Mouse (Mus musculus): Measurements from ENCODE around the gene Ppox. TPM values are rescaled to one million over a fixed set of nuclear protein-coding genes. Genes with fewer than 3 reads are reported as not detected.

Ppox gene
- total RNA-seq, 2 experiments from 2014 or later: 13.1 to 13.6 TPM

DNA sequence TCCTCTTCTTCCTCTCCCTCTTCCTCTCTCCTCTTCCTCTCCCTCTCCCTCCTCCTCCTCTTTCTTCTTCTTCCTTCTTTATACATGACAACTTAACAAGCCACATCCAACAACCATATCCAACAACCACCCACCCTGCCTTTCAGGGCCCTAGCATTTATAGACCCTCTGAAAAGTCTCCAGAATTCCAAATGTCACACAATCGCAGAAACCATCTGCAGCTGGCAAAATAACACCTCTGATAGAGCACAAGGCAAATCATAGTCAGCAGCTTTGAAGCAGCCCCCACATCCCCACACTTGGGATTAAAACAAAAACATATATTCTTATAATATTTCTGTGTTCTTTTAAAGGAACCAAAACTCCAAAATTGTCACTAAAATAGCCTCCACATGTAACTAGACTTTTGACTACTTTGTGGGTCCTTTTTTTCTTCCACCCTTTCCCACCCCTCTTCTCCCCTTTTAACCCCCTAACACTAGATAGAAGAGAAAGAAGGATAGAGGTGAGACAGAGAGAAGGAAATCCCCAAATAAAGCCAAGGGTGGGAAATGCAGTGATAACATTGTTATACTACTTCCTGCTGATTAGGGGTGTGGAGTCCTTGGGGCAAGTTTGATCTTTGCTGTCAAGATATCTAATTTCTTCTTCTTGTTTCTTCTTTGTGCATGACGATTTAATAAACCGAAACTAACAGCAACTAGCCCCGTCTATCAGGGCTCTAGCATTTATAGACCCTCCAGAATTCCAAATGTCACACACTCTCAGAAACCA lies 14.8 kb downstream of the Ppox start:
- no peak for DNase-seq

- DNase-seq: no peak
Observed at GRCm38 (mm10) chr1:171263666-171264461, 17.1 kb downstream of the Ppox start.

- DNase-seq: peak; percentile 59 to 70
Observed at GRCm38 (mm10) chr1:171263185-171263611, 17.8 kb downstream of the Ppox start.

DNA sequence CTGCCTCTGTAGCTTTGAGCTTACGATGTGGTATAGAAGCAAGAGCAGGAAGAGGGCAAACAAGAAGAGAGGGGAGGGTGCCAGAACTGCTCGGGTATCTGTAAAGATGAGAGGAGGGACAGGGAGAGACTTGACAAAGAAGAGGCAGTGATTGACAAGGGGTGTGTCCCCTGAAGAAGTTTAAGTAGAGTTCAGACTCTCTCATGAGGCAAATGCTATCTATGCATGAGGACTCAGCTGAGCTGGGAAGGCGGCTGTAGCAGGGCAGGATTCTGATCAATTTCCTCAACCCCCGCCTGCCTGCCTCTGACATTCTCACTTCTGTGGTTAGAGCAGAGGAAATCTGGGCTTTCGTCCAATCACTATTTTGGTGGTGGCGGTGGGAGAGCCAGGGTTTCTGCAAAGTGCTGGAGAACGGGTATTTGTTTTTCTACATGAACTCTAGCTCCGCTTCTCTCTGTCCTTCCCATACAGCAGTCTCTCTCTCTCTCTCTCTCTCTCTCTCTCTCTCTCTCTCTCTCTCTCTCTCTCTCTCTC lies 18.3 kb downstream of the Ppox start:
- peak; percentile 88 to 91 for DNase-seq

- DNase-seq: no peak
Observed at GRCm38 (mm10) chr1:171260316-171260715, 20.7 kb downstream of the Ppox start.

GRCm38 (mm10) chr1:171258921-171259320 lies 22.1 kb downstream of the Ppox start:
- DNase-seq: no peak

DNA sequence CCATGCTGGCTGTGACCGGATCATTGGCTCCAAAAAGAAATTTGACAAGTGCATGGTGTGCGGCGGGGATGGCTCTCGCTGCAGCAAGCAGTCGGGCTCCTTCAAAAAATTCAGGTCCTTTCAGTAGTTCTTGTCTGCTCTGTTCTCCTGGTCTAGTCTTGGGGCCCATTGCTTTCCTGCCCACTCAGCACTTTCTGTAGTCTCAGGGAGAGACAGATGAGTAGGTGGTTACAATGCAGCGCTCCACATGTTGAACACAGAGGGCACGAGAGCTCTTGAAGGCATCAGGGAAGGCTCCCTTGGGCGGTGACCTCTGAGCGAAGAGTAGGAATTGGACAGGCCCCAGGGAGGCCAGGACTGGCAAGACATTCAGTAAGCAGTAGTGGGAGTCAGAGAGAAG lies 23.2 kb downstream of the Ppox start:
- DNase-seq: no peak

- DNase-seq: peak; percentile 70 to 83
Observed at GRCm38 (mm10) chr1:171256937-171257548, 23.9 kb downstream of the Ppox start.

- DNase-seq: no peak
Observed at GRCm38 (mm10) chr1:171256095-171256818, 24.7 kb downstream of the Ppox start.

DNA sequence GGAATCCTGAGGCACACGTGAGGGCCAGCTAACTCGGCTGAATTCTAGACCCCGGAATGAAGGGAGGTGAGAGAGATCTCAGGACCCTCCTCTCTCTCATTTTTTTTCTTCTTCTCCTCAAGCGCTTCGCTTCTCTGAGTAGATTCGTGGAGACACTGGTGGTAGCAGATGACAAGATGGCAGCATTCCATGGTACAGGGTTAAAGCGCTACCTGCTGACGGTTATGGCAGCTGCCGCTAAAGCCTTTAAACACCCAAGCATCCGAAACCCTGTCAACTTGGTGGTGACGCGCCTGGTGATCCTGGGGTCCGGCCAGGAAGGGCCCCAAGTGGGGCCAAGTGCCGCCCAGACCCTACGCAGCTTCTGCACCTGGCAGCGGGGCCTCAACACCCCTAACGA lies 28.6 kb downstream of the Ppox start:
- no peak for DNase-seq

DNA sequence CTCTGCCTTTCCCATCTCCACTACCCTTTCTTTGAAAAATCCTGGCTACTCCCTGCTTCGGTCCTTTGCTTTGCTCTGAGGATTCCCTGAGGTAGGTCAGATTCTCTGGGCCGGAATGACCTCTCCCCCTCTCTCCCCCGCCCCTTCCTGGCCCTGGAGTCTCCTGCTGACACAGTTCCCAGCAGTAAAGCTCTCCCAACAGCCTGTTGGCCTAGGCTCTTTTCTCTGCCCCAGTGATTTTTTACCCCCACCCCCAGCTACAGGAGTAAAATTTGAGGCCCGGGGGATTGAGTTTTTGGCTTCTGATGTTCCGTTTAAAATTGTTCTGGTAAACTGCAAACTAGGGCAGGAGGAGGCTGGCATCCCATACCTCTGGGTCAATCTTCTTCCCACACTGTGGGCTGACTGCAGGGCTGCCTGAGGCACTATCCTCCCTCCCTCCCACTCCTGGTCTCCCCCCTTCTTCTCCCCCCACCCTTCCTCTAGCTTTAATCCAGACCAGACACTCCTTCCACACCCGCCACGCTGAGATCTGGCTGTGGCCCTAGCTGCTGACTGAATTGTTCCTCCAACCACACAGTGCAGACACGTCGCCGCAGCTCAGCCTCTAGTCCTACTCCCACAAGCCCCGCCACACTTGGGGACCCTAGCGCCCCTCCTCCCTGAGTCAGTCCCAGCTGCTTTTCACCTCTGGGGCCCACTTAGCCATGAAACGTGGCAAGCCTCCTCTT lies 29.2 kb downstream of the Ppox start:
- DNase-seq: peak; percentile 66 to 73

DNA sequence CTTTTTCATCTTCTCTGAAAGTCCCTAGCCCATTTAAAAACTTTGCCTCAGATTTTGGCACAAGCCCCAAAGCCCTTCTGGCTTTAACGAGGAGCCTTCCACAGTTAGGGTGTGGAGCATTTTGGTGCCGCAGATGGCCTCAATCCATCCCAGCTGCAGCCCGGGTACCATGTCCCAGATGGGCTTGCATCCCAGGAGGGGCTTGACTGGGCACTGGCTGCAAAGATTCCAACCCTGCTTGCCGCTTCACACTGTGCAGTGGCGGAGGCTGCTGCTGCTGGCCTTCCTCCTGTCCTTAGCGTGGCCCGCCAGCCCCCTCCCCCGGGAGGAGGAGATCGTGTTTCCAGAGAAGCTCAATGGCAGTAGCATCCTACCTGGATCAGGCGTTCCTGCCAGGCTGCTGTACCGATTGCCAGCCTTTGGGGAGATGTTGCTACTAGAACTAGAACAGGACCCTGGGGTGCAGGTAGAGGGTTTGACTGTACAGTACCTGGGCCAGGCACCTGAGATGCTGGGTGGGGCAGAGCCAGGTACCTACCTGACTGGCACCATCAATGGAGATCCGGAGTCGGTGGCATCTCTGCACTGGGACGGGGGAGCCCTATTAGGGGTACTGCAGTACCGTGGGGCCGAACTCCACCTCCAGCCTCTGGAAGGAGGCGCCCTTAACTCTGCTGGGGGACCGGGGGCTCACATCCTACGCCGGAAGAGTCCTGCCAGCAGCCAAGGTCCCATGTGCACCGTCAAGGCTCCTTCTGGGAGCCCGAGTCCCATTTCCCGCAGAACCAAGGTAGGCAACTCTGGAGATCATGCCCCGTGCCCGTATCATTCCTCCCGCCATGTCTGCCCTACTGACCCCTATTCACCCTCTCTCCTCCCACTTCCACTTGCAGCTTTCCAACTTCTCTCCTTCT lies 30.0 kb downstream of the Ppox start, which contains the start of gene Ndufs2:
TSS of gene Ndufs2 (minus strand) at position 709 of the 914 bp plus-strand sequence.
- peak in 1 of 2 experiments; percentile 30 for DNase-seq

DNA sequence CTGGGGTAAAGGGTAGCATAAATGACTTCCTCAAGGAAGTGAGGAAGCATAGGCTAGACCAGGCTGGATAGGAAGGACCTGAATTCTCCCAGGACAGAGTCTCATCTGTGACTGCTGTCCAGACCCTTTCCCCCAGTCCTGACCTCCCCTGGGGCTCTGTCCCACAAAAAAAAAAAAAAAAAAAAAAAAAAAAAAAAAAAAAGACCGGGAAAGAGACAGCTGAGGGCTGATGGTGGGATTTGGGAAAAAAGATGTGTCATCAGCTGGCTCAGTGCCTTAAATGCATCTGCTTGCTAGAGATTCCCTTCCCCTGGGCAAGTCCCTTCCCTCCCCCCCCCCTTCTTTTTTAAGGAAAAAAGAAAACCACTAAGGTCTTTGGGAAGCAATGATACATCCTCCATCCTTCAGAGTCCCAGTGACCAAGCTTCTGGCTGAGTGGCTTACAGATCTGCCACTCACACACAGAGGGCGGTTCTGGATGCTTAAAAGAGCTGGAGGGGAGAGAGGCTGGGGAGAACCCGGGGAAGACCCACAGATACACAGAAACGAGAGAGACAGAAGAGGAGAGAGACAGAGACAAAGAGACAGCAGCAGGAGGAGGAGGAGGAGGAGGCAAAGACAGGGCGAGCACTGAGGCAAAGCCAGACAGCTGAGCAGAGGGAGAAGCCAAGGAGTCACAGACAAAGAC lies 30.9 kb downstream of the Ppox start, which contains the start of gene Adamts4:
TSS of gene Adamts4 (plus strand) at position 509 of the 688 bp plus-strand sequence.
- peak; percentile 77 to 78 for DNase-seq

- DNase-seq: peak in 1 of 2 experiments; percentile 64
Observed at GRCm38 (mm10) chr1:171248386-171249226, 32.4 kb downstream of the Ppox start.

DNA sequence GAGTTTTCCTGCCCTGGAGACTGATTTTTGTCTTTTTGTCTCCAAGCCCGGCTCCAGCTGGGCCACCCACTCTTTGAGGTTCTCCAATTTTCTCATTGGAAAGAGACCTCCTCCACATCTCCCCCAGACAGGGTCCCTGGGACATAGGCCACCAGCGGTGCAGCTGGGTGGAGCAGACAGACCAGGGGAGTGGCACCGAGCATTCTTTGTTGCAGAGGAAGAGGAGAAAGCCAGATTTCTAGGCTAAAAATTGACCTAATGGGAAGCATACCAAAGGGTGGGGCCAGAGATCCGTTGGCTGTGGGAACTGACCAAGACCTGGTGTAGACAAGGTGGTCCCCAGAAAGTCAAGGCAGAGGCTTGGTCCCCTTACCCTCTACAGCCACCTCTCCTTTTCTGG lies 33.1 kb downstream of the Ppox start:
- peak; percentile 66 to 70 for DNase-seq

DNA sequence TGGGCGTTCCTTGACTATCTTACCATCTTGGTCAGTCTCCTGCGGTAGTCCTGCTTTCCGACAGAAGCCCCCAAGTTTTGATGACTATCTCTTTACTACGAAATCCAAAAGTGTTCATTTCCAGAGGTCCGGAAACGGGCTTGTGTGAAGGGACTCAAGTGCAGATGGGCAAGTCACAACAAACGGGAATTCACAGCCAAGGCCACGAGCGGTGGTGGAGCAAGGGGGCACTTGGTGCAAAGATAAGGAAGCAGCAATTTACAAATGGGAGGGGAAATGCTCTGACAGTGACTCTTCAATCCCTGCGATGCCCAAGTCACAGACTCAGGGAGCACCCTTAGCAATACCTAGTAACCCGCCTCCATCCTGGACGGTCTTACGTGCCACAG lies 33.5 kb downstream of the Ppox start:
- DNase-seq: no peak

DNA sequence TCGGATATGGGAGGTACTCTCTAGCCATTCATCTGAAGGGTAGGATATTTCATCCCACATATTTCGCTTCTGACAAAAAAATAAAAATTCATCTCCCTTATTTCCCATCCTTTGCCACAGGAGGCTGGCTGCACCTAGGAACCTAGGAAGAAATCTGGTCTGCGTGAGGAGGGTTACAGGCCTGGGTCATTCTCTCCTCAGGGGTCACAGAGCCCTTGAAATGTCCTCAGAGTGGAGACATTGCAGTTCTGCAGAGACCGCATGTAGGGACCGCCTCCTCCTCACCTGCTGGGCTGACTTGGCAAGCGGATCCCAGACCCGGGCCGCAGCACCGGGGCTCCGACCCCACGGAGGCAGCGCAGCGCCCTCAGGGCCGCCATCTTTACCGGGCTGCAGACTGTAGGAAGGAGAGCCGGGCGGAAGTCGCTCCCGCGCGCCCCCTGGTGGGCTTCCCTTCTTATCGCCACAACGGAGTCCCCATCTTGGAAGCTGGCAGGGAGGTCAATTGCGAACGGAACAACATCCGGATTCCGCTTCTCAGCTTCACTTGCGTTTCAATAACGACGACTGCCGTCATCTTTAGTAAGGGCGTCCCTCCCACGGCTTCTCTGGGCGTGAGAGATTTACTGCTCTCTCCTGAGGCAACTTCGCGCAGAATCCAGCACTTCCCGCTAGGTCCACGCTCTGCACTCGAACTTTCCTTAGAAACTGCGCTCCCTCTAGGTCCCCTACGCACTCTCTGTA lies 34.1 kb downstream of the Ppox start:
- DNase-seq: peak; percentile 97 to 99

DNA sequence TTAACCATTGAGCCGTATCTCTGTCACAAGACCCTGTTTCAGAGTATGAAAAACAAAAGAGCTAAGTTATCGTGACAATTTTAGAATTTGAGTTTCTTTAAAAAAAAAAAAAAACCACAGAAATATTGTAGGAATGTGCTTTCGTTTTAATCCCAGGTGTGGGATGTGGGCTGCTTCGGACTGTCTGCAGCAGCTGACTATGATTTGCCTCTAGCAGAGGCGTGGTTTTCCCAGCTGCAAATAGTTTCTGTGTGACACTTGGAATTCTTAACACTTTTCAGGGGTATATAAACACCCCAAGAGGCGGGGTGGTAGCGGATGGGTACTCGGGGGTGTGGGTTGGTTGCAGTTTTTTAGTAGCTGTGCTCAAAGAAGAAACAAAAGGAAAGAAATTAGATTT lies 35.6 kb downstream of the Ppox start:
- DNase-seq: no peak

All from heart, adult 18-20 months (tissue).